11 mouse cellular contexts compared by ENCODE assay signal in genomic region chr11:64168626-64169025, GRCm38 (mm10).
A peak's percentile ranks its signal among the peaks of the same experiment; 100 is the strongest.
DNase-seq lines count a peak whose midpoint lies in the region; ATAC-seq lines count a peak whose summit lies in the region.
"Had no signal": no experiment of that assay in that cellular context is flagged by ENCODE, and none has a peak within 500 bp of the region (broad histone marks: within the 10 kb centered on the region; RNA-seq: fewer than 3 reads in every experiment).

No protein-coding gene starts in this region.

- no peak overlapping the region for H3K9ac ChIP-seq in midbrain, embryonic 11.5 days (ENCODE audit: low read length)
- H3K9ac ChIP-seq: embryonic facial prominence, embryonic 13.5 days had no signal

- no peak overlapping the region for H3K4me2 ChIP-seq in midbrain, embryonic 11.5 days
- H3K4me2 ChIP-seq: embryonic facial prominence, embryonic 13.5 days; liver, embryonic 11.5 days had no signal

- no peak overlapping the region for H3K27ac ChIP-seq in midbrain, embryonic 10.5 days (replicated peaks)
- H3K27ac ChIP-seq in midbrain, embryonic 11.5 days (ENCODE audit: low read depth, low read length), result no peak overlapping the region
- H3K27ac ChIP-seq: embryonic facial prominence, embryonic 13.5 days; heart, adult 2 months had no signal

- H3K4me3 ChIP-seq in midbrain, embryonic 10.5 days, result no peak overlapping the region
- no peak overlapping the region for H3K4me3 ChIP-seq in midbrain, embryonic 11.5 days (ENCODE audit: low read depth, low read length)
- H3K4me3 ChIP-seq: embryonic facial prominence, embryonic 13.5 days; heart, adult 2 months had no signal

- intact Hi-C loops in left cerebral cortex, postnatal 4 days (cut with DNase I), result no loop called here

- no peak for ATAC-seq in midbrain, embryonic 11.5 days (ENCODE audit: low FRiP score)

- peak; percentile 19 for DNase-seq in left cerebral cortex, postnatal 4 days
- no peak for DNase-seq in left cerebral cortex, adult 8-10 months (ENCODE audit: low spot score in 2 of 2)
- DNase-seq in R1 (ENCODE audit: low read depth, low spot score), result peak; percentile 4
- DNase-seq in adrenal gland, adult 8-10 months, result peak; percentile 55
- DNase-seq in layer of hippocampus, adult 9-11 months, result peak; percentile 13
- DNase-seq in heart, adult 8-10 months (ENCODE audit: low spot score), result no peak
- no peak for DNase-seq in midbrain, embryonic 10.5 days (ENCODE audit: low spot score)
- no peak for DNase-seq in midbrain, embryonic 11.5 days (ENCODE audit: low spot score, missing footprints)

- no peaks in the 10 kb centered on the region for H3K27me3 ChIP-seq in midbrain, embryonic 10.5 days (ENCODE audit: low read depth, poor library complexity, severe bottlenecking)
- H3K27me3 ChIP-seq in midbrain, embryonic 11.5 days (ENCODE audit: control insufficient read depth, insufficient read depth, low read length), result no peaks in the 10 kb centered on the region
- H3K27me3 ChIP-seq: embryonic facial prominence, embryonic 13.5 days had no signal

- 81% methylated on average over 8 of the region's 8 CpGs for WGBS in midbrain, embryonic 10.5 days
- WGBS in midbrain, embryonic 11.5 days, result 77% methylated on average over 8 of the region's 8 CpGs

- peaks cover 10% of the 10 kb centered on the region for H3K4me1 ChIP-seq in midbrain, embryonic 10.5 days
- no peaks in the 10 kb centered on the region for H3K4me1 ChIP-seq in midbrain, embryonic 11.5 days (ENCODE audit: control insufficient read depth, insufficient read depth, low read length)

- H3K9me3 ChIP-seq in midbrain, embryonic 10.5 days (replicated peaks), result no peaks in the 10 kb centered on the region
- H3K9me3 ChIP-seq in midbrain, embryonic 11.5 days (ENCODE audit: control insufficient read depth, low read length), result no peaks in the 10 kb centered on the region
- H3K9me3 ChIP-seq: embryonic facial prominence, embryonic 13.5 days had no signal

- no peaks in the 10 kb centered on the region for H3K36me3 ChIP-seq in midbrain, embryonic 10.5 days
- H3K36me3 ChIP-seq in midbrain, embryonic 11.5 days (ENCODE audit: control insufficient read depth, insufficient read depth, low read length), result no peaks in the 10 kb centered on the region
- H3K36me3 ChIP-seq: embryonic facial prominence, embryonic 13.5 days had no signal

Comparison
In these comparisons a context has a peak if more than half of its experiments do, and no peak if none do; other contexts are left out.
1. DNase-seq: peak in left cerebral cortex, postnatal 4 days (single experiment), R1 (single experiment), adrenal gland, adult 8-10 months (single experiment) and layer of hippocampus, adult 9-11 months (single experiment); none in left cerebral cortex, adult 8-10 months (0 of 2), heart, adult 8-10 months (single experiment), midbrain, embryonic 10.5 days (single experiment) and midbrain, embryonic 11.5 days (single experiment).